10 mouse cellular contexts compared by ENCODE assay signal in genomic region chr9:9127041-9127755, GRCm38 (mm10).
DNase-seq lines count a peak whose midpoint lies in the region; ATAC-seq and TF ChIP-seq lines count a peak whose summit lies in the region.
"Had no signal": no experiment of that assay in that cellular context is flagged by ENCODE, and none has a peak within 500 bp of the region (broad histone marks: within the 10 kb centered on the region; RNA-seq: fewer than 3 reads in every experiment).

No protein-coding gene starts in this region.

- peak overlapping the region; percentile 50 for H3K27ac ChIP-seq in gastrocnemius, adult 2 months
- H3K27ac ChIP-seq in kidney, embryonic 15.5 days: peak overlapping the region; percentile 61

- intact Hi-C loops in gastrocnemius, adult 2 months (cut with DNase I): loop anchor here (5.0 kb wide), 1 partner anchor 60 kb away; no protein-coding TSS in a partner anchor
- intact Hi-C loops in gastrocnemius, postnatal 14 days (cut with DNase I; ENCODE audit: low total_unique reads): no loop called here

- 25% methylated on average over 4 of the region's 4 CpGs for WGBS in kidney, embryonic 15.5 days

- no peak overlapping the region for H3K4me2 ChIP-seq in kidney, embryonic 15.5 days

- no peaks in the 10 kb centered on the region for H3K9me3 ChIP-seq in kidney, embryonic 15.5 days (replicated peaks)

- peak; percentile 67 for ATAC-seq in kidney, embryonic 15.5 days (replicated peaks; ENCODE audit: low FRiP score)
- ATAC-seq: hindbrain, embryonic 16.5 days had no signal

- DNase-seq in gastrocnemius, adult 2 months: no peak
- DNase-seq in gastrocnemius, postnatal 14 days: no peak
- peak; percentile 79 for DNase-seq in 3T3-L1 (ENCODE audit: low read depth, low spot score)
- peak; percentile 26 for DNase-seq in brain, adult 2 months (ENCODE audit: low read depth, low spot score)
- no peak for DNase-seq in frontal cortex, postnatal 36 days (ENCODE audit: low spot score in 2 of 2)
- DNase-seq in layer of hippocampus, adult 11-12 months (ENCODE audit: low spot score): no peak
- no peak for DNase-seq in thymus, postnatal 0 days (ENCODE audit: low spot score)
- DNase-seq: cerebellum, adult 9-10 months had no signal

- no peaks in the 10 kb centered on the region for H3K27me3 ChIP-seq in kidney, embryonic 15.5 days

- H3K36me3 ChIP-seq in kidney, embryonic 15.5 days: no peaks in the 10 kb centered on the region

- H3K4me3 ChIP-seq in gastrocnemius, adult 2 months: no peak overlapping the region
- no peak overlapping the region for H3K4me3 ChIP-seq in kidney, embryonic 15.5 days (replicated peaks)

- peaks cover 9% of the 10 kb centered on the region for H3K4me1 ChIP-seq in kidney, embryonic 15.5 days

- TF ChIP-seq CTCF in gastrocnemius, adult 2 months (IDR thresholded peaks at IDR 0.05): no peak

- no peak overlapping the region for H3K9ac ChIP-seq in kidney, embryonic 15.5 days

Comparison
In these comparisons a context has a peak if more than half of its experiments do, and no peak if none do; other contexts are left out.
1. DNase-seq: peak in 3T3-L1 (single experiment) and brain, adult 2 months (single experiment); none in gastrocnemius, adult 2 months (single experiment), gastrocnemius, postnatal 14 days (single experiment), frontal cortex, postnatal 36 days (0 of 2), layer of hippocampus, adult 11-12 months (single experiment) and thymus, postnatal 0 days (single experiment).